Mouse (Mus musculus) inflammation-experienced regulatory T-cells (primary cell): Measurements from ENCODE around the gene Chmp2b. TPM values are rescaled to one million over a fixed set of nuclear protein-coding genes. Genes with fewer than 3 reads are reported as not detected.

ENCODE experiments used
- polyA plus RNA-seq, 2 experiments: library from polyadenylated mRNA; unstranded; fragments of 100-300 nt; shearing (Covaris generic); gene quantifications; one replicate each; pipeline ENCODE4 v1.2.1; 2017

Chmp2b gene
- 10 to 100 TPM; 45.4 to 48.0 TPM for polyA plus RNA-seq

DNA sequence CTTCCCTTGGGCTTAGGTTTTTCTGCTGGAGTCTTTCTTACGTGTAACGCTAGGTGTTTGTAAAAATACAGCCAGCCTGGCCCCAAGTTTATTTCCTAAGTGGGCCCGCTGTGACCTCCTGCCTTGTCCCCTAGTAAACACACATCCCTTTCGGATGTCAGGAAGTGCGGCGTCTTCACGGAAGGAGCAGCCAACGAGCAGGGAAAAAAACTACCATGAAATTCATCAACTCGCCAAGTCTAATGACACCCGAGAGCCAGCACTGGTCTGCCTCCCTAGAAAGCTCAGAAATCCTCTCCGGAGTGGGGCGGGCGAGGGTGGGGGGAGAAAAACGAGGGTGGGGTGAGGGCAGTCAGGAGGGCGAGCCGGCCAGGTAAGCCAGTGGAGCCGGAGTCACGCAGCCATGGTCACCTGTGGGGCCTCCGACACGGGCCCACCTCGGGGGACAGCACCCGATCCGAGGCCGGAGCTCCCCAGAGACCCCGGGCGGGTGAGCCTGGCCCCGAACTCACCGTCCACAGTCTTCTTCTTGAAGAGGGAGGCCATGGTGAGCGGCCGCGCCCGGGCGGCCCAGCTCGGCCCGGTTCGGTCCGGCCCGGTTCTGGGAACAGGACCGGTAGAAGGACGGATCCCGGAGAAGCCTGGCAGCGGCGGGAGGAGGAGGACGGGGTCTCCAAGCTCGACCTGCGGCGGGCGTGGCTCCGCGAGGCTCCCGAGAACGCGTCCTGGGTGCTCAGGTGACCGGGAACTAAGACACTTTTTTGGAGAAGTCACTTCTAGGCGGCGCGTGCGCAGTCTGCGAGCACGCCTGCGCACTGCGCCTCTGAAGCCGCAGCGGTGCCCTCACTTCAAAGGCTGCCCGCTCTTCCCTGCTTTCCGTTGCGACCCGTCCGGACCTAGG is at the start of gene Chmp2b:
TSS of gene Chmp2b (minus strand) at position 764 of the 901 bp plus-strand sequence.

DNA sequence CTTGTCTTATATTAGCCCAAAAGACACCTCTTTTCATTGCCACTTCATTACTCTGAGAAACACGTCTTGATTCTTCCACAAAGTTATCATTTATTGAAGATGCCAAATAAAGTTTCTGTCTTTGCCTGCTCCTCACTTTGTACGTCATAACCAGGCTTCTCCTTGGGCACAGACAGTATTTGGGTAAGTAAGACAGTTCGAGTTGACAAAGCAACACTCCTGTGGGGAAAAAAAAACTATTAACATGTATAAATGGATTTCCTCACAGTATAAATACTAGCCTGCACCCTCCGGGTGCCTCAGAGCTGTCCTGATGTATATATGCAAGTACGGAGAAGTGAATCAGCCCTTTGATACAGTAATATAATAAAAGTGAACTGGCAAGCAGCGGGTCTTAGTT is 42.3 kb downstream of the Chmp2b start, which contains the start of gene Pou1f1:
TSS of gene Pou1f1 (plus strand) at position 301 of the 400 bp plus-strand sequence.

Other genes starting within 250 kb of the Chmp2b start
- gene Pou1f1, start 42.2 kb downstream of the Chmp2b start, polyA plus RNA-seq: 1 to 10 TPM in 1 of 2 experiments, not detected in 1; 3.0 TPM